Mouse (Mus musculus) thymus, adult 2 months (tissue): ENCODE results near the gene Narf. TPM values are rescaled to one million over a fixed set of nuclear protein-coding genes. Genes with fewer than 3 reads are reported as not detected.

Source experiments
- DNase-seq: peaks from one replicate; pipeline ENCODE4 v3.0.0; 2021
- H3K27ac ChIP-seq: fragments of 200-500 bp; 2 replicates; pipeline ENCODE4 v1.5.1; 2012; ENCODE audit warnings: low read length, control low read depth; ENCODE audit not compliant: control insufficient read depth, insufficient read depth
- H3K27me3 ChIP-seq: fragments of 200-500 bp; 2 replicates; pipeline ENCODE4 v1.6.1; 2012; ENCODE audit warnings: mild to moderate bottlenecking, low read length, moderate library complexity, mixed read lengths; ENCODE audit not compliant: control insufficient read depth, insufficient read depth
- H3K36me3 ChIP-seq: fragments of 200-500 bp; 2 replicates; pipeline ENCODE4 v1.6.1; 2012; ENCODE audit warnings: mild to moderate bottlenecking, low read length, moderate library complexity; ENCODE audit not compliant: control insufficient read depth, insufficient read depth
- H3K4me1 ChIP-seq: fragments of 200-500 bp; replicated peaks from 2 replicates; pipeline ENCODE4 v1.6.1; 2012; ENCODE audit warnings: low read length; ENCODE audit not compliant: control insufficient read depth, insufficient read depth
- H3K4me3 ChIP-seq: fragments of 200-500 bp; 2 replicates; pipeline ENCODE4 v1.5.1; 2012; ENCODE audit warnings: mild to moderate bottlenecking, low read length, control low read depth, moderate library complexity; ENCODE audit not compliant: control insufficient read depth, insufficient read depth
- CTCF ChIP-seq: fragments of 200-500 bp; IDR thresholded peaks from 2 replicates; pipeline ENCODE4 v1.5.1; 2012; ENCODE audit warnings: mild to moderate bottlenecking, control low read depth, low read length, moderate library complexity, borderline replicate concordance; ENCODE audit not compliant: control insufficient read depth, poor library complexity, insufficient read depth; ENCODE audit errors: extremely low read depth
- POLR2A ChIP-seq: fragments of 200-500 bp; IDR thresholded peaks from 2 replicates; pipeline ENCODE4 v1.6.1; 2012; ENCODE audit warnings: mild to moderate bottlenecking, low read length, control low read depth, moderate library complexity; ENCODE audit not compliant: control insufficient read depth, poor library complexity, insufficient read depth; ENCODE audit errors: extremely low read depth
- WGBS: fragments of 180-500 bp; shearing (Covaris S2); methylation state at CpG from one replicate; pipeline ENCODE4 v1.1.7; 2018; 5-methylcytosine and 5-hydroxymethylcytosine counted together
- polyA plus RNA-seq: library from polyadenylated mRNA; depleted of rRNA; stranded (reverse); fragments of >200 nt; gene quantifications from 2 replicates; pipeline ENCODE4 v1.2.3, GENCODE M21; 2012

The Narf gene
- polyA plus RNA-seq, 1 experiment, result 101 TPM

- 95% methylated on average over 6 of the region's 6 CpGs for WGBS
- TF ChIP-seq POLR2A, result no peak
- no peak for TF ChIP-seq CTCF
- H3K4me3 ChIP-seq, result no peak overlapping the region
- no peaks in the 10 kb centered on the region for H3K27me3 ChIP-seq
- peaks cover 50% of the 10 kb centered on the region for H3K36me3 ChIP-seq
- no peak overlapping the region for H3K27ac ChIP-seq
- H3K4me1 ChIP-seq, result no peaks in the 10 kb centered on the region
- DNase-seq, result no peak
These were observed 15.6 kb upstream of the Narf start for GRCm38 (mm10) chr11:121221321-121222010.

- DNase-seq, result peak; percentile 21
- Histone ChIP-seq H3K4me3 (peak overlapping the region; percentile 92), H3K4me1 (peaks cover 10% of the 10 kb centered on the region), H3K27ac (peak overlapping the region; percentile 78), H3K27me3 (no peaks in the 10 kb centered on the region), H3K36me3 (peaks cover 39% of the 10 kb centered on the region)
- no peak for TF ChIP-seq CTCF
- no peak for TF ChIP-seq POLR2A
- WGBS, result 3% methylated on average over 21 of the region's 21 CpGs
These were observed 8.7 kb upstream of the Narf start for GRCm38 (mm10) chr11:121228129-121229017.

- DNase-seq, result peak; percentile 84
These were observed 8.0 kb upstream of the Narf start, which contains the start of gene Cybc1 for GRCm38 (mm10) chr11:121229018-121229439. Gene Cybc1 (minus strand): TSS chr11:121229322.

GRCm38 (mm10) chr11:121231191-121231590 is 5.9 kb upstream of the Narf start:
- WGBS, result 94% methylated on average over 4 of the region's 4 CpGs
- Histone ChIP-seq H3K4me3 (no peak overlapping the region), H3K36me3 (peaks cover 11% of the 10 kb centered on the region), H3K27ac (no peak overlapping the region), H3K4me1 (peaks cover 10% of the 10 kb centered on the region), H3K27me3 (no peaks in the 10 kb centered on the region)
- DNase-seq, result no peak
- no peak for TF ChIP-seq CTCF
- no peak for TF ChIP-seq POLR2A

More at GRCm38 (mm10) chr11:121229018-121229439, 8.0 kb upstream of the Narf start, which contains the start of gene Cybc1:
- Histone ChIP-seq H3K4me1 (peaks cover 10% of the 10 kb centered on the region), H3K27me3 (no peaks in the 10 kb centered on the region), H3K36me3 (peaks cover 32% of the 10 kb centered on the region), H3K4me3 (peak within 1 kb of the TSS; percentile 92), H3K27ac (peak within 1 kb of the TSS; percentile 78)
- WGBS, result under 1% methylated on average over 23 of the region's 23 CpGs
- TF ChIP-seq CTCF, result peak; percentile 72; the same call in 1 of the 2 replicates
- TF ChIP-seq POLR2A, result peak; percentile 79

- no peak overlapping the region for H3K4me3 ChIP-seq
- TF ChIP-seq CTCF (no peak), POLR2A (no peak)
- 92% methylated on average over 4 of the region's 4 CpGs for WGBS
- no peak for DNase-seq
- peaks cover 10% of the 10 kb centered on the region for H3K4me1 ChIP-seq
- H3K27me3 ChIP-seq, result no peaks in the 10 kb centered on the region
- H3K36me3 ChIP-seq, result peaks cover 5% of the 10 kb centered on the region
- no peak overlapping the region for H3K27ac ChIP-seq
These were observed 5.3 kb upstream of the Narf start for GRCm38 (mm10) chr11:121231628-121232291.

- TF ChIP-seq CTCF (no peak), POLR2A (no peak)
- Histone ChIP-seq H3K36me3 (no peaks in the 10 kb centered on the region), H3K27me3 (no peaks in the 10 kb centered on the region), H3K27ac (no peak overlapping the region), H3K4me1 (peaks cover 9% of the 10 kb centered on the region), H3K4me3 (no peak overlapping the region)
- 63% methylated on average over 4 of the region's 4 CpGs for WGBS
- DNase-seq, result no peak
These were observed 4.3 kb upstream of the Narf start for GRCm38 (mm10) chr11:121232706-121233105.
